Mouse (Mus musculus): ENCODE measurements around the gene Fam83e.

DNA sequence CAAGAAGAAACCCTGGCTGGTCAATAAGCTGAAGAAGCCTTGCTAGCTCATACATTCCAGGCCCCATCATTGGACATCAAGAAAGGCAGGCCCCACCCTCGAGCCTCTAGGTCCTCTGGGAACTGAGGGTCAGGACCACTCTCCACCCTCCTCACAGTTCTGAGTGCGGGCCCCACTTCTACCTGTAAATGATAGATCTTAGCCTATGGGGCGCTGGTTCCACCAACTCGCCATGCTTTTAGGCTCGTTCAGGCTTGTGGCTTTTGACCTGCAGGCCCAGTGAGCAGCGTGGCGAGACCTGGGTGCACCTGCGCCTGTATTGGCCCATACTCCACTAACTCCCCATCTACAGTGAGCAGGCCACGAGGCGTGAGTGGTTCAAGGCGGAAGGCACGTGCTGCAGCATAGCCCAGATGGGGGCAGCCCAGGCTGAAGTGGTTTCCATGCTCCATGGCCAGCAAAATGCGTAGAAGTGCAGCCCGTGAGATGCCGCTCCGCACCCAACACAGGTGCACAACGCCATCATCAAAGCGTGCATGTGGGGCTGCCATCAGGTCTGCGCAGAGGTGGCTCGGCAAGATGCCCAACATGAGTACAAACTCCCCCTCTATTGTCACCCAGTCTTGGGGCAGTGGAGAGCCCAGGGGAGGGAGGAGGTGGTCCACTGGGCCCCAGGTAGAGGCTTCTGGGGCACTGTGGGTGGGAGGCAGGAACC lies 10.4 kb upstream of the Fam83e start:
- TF ChIP-seq CTCF (IDR thresholded peaks at IDR 0.05; ENCODE audit: borderline replicate concordance, insufficient read depth, low read depth, low read length) (no peak), POLR2A (IDR thresholded peaks at IDR 0.05; ENCODE audit: borderline replicate concordance, insufficient read depth, low read length) (no peak)
